Mouse (Mus musculus) erythroblast, embryonic 14.5 days (primary cell): ENCODE data around the gene Smarcd3.

ENCODE experiments used
- GATA1 ChIP-seq: IDR thresholded peaks from 2 replicates; pipeline ENCODE4 v1.6.1; 2012; ENCODE audit warnings: low read length, inconsistent platforms, mixed read lengths
- TAL1 ChIP-seq: IDR thresholded peaks from 3 replicates; pipeline ENCODE4 v1.6.1; 2012; ENCODE audit warnings: low read length, inconsistent platforms, mixed read lengths

DNA sequence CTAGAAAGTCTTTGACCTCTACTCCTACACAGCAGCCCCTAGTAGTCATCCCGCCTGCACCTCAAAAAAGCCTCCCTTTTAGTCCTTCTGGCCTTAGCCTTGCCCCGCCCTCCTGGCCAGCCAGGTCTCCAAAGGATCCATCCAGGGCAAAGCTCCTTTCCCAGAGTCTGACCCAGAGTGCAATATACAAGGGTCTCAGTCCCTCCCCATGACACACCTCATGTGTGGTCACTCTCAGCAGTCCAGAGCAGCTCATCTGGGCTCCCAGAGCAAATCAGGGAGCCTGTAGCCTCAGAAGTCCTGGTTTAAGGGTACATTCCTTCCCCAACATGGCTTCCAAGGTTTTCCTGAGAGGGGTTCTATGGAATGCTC lies 72.9 kb downstream of the Smarcd3 start:
- TF ChIP-seq GATA1 (no peak), TAL1 (no peak)
